Mouse (Mus musculus): ENCODE results near the gene Olfr44. TPM values are rescaled to one million over a fixed set of nuclear protein-coding genes. Genes with fewer than 3 reads are reported as not detected.

Olfr44 gene
- polyA plus RNA-seq (2014; fragmentation: Nextera tagmentation; extraction: Ambion mirVana), result not detected in 2 replicates

- no peak within 1 kb of the TSS for H3K27ac ChIP-seq (ENCODE audit: low read depth, low read length)
- H3K27me3 ChIP-seq (replicated peaks; ENCODE audit: control insufficient read depth, insufficient read depth, low read length), result no peaks in the 10 kb centered on the region
- no peak within 1 kb of the TSS for H3K9ac ChIP-seq (ENCODE audit: low read length)
- H3K4me1 ChIP-seq (ENCODE audit: control insufficient read depth, insufficient read depth, low read length), result no peaks in the 10 kb centered on the region
- no peaks in the 10 kb centered on the region for H3K36me3 ChIP-seq (ENCODE audit: control insufficient read depth, insufficient read depth, low read length)
- no peak for ATAC-seq
- H3K9me3 ChIP-seq (replicated peaks; ENCODE audit: control insufficient read depth, low read length), result no peaks in the 10 kb centered on the region
- no peak within 1 kb of the TSS for H3K4me3 ChIP-seq (ENCODE audit: low read depth, low read length)
- no peak within 1 kb of the TSS for H3K4me2 ChIP-seq (ENCODE audit: low read length)
- WGBS, result 91% methylated on average over 2 of the region's 2 CpGs
- no peak for DNase-seq (ENCODE audit: low spot score)
These were observed at the start of gene Olfr44 for GRCm38 (mm10) chr9:39493895-39494294. Gene Olfr44 (minus strand): TSS chr9:39493995.

GRCm38 (mm10) chr9:39523616-39524285 lies 30.0 kb upstream of the Olfr44 start:
- H3K4me1 ChIP-seq (ENCODE audit: control insufficient read depth, insufficient read depth, low read length), result no peaks in the 10 kb centered on the region
- no peak overlapping the region for H3K4me2 ChIP-seq (ENCODE audit: low read length)
- H3K27ac ChIP-seq (ENCODE audit: low read depth, low read length), result no peak overlapping the region
- ATAC-seq, result no peak
- WGBS, result 81% methylated on average over 1 of the region's 1 CpGs
- H3K36me3 ChIP-seq (ENCODE audit: control insufficient read depth, insufficient read depth, low read length), result no peaks in the 10 kb centered on the region
- peak; percentile 8 for DNase-seq (ENCODE audit: low spot score)
- H3K27me3 ChIP-seq (replicated peaks; ENCODE audit: control insufficient read depth, insufficient read depth, low read length), result no peaks in the 10 kb centered on the region
- no peak overlapping the region for H3K9ac ChIP-seq (ENCODE audit: low read length)
- H3K4me3 ChIP-seq (ENCODE audit: low read depth, low read length), result no peak overlapping the region
- no peaks in the 10 kb centered on the region for H3K9me3 ChIP-seq (replicated peaks; ENCODE audit: control insufficient read depth, low read length)

DNA sequence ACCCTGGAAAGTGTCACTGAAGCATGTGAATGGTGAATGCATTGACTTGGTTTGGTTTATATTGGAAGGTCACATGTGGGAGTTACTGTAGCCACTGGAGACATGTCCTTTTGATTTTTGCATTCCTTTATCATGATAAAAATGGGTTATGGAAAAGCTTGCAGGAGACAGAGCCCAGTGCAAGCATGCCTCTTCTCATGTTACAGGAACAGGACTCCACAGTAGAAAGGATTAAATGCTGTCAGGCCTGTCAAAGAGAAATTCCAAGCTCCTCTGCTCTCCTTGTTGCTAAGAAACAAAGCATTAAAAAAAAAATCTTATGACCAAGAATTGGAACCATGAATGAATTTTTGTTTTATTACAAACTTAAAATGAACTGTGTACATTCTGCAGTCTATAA lies 24.8 kb upstream of the Olfr44 start:
- Histone ChIP-seq H3K4me1 (ENCODE audit: control insufficient read depth, insufficient read depth, low read length) (no peaks in the 10 kb centered on the region), H3K4me3 (ENCODE audit: low read depth, low read length) (no peak overlapping the region), H3K9me3 (replicated peaks; ENCODE audit: control insufficient read depth, low read length) (no peaks in the 10 kb centered on the region), H3K27me3 (replicated peaks; ENCODE audit: control insufficient read depth, insufficient read depth, low read length) (no peaks in the 10 kb centered on the region), H3K27ac (ENCODE audit: low read depth, low read length) (no peak overlapping the region), H3K9ac (ENCODE audit: low read length) (no peak overlapping the region), H3K36me3 (ENCODE audit: control insufficient read depth, insufficient read depth, low read length) (no peaks in the 10 kb centered on the region), H3K4me2 (ENCODE audit: low read length) (no peak overlapping the region)
- ATAC-seq (no peak), DNase-seq (ENCODE audit: low spot score) (no peak)

DNA sequence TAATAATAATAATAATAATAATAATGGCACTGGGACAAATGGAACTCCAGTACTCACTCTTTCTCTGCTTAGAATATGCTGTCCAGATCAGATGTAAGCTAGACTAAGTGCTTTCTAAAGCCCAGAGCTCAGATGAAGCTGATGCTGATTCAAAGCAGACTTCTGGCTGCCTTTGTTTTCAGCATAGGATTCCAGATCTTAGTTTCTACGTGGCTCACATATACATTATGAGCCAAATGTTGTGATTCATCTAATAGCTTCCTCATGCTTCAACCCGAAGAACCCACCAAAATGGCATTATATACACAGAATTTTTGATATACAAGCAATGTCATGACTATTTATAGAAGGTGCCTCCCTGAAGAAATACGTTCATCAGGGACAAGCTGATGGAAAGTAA lies 21.7 kb upstream of the Olfr44 start, which contains the start of gene Olfr957:
Gene Olfr957 (minus strand): TSS at position 279 of the 400 bp plus-strand sequence.
- Histone ChIP-seq H3K9me3 (replicated peaks; ENCODE audit: control insufficient read depth, low read length) (no peaks in the 10 kb centered on the region), H3K27ac (ENCODE audit: low read depth, low read length) (no peak within 1 kb of the TSS), H3K4me3 (ENCODE audit: low read depth, low read length) (no peak within 1 kb of the TSS), H3K27me3 (replicated peaks; ENCODE audit: control insufficient read depth, insufficient read depth, low read length) (no peaks in the 10 kb centered on the region), H3K9ac (ENCODE audit: low read length) (no peak within 1 kb of the TSS), H3K36me3 (ENCODE audit: control insufficient read depth, insufficient read depth, low read length) (no peaks in the 10 kb centered on the region), H3K4me2 (ENCODE audit: low read length) (no peak within 1 kb of the TSS), H3K4me1 (ENCODE audit: control insufficient read depth, insufficient read depth, low read length) (no peaks in the 10 kb centered on the region)
- no peak for ATAC-seq
- 73% methylated on average over 3 of the region's 3 CpGs for WGBS
- no peak for DNase-seq (ENCODE audit: low spot score)

DNA sequence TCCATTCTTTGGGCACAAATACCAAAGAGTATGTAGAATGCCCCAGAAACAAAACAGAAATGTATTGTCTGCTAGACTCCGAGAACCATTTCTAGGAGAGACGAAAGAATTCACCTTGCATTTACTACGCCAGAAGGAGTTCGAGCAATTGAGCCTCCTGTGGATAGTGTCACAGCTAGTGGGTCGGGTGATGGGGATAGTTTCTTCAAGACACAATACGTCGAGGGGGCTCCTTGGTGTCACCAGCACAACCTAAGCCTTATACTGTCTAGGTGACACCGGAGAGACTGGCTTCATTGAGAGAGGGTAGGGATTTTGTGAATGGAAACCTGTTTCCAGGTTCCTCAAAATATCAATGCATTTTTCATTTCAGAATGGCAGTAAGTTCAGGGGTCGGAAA lies 15.6 kb upstream of the Olfr44 start:
- Histone ChIP-seq H3K27ac (ENCODE audit: low read depth, low read length) (no peak overlapping the region), H3K9me3 (replicated peaks; ENCODE audit: control insufficient read depth, low read length) (no peaks in the 10 kb centered on the region), H3K27me3 (replicated peaks; ENCODE audit: control insufficient read depth, insufficient read depth, low read length) (no peaks in the 10 kb centered on the region), H3K4me3 (ENCODE audit: low read depth, low read length) (no peak overlapping the region), H3K36me3 (ENCODE audit: control insufficient read depth, insufficient read depth, low read length) (no peaks in the 10 kb centered on the region), H3K4me2 (ENCODE audit: low read length) (no peak overlapping the region), H3K4me1 (ENCODE audit: control insufficient read depth, insufficient read depth, low read length) (no peaks in the 10 kb centered on the region), H3K9ac (ENCODE audit: low read length) (no peak overlapping the region)
- WGBS, result 82% methylated on average over 9 of the region's 9 CpGs
- no peak for ATAC-seq
- DNase-seq (ENCODE audit: low spot score), result no peak

DNA sequence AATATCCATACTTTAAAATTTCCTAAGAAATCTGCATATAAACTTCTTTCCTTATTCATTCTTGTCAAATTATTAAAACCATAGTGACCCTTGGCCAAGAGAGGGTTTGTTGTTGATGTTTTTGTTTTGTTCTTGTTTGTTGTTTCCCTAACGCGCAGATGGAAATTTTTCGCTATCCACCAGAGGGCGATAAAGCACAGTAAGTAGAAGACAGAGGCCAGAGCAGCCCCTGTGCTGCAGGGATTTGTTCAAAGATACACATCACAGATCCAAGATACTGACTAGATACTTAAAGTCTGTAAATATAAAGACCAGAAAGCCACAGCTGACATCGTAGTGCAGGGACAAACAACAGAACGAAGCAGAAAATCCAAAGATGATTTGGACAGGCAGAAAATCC lies 15.2 kb upstream of the Olfr44 start:
- Histone ChIP-seq H3K9me3 (replicated peaks; ENCODE audit: control insufficient read depth, low read length) (no peaks in the 10 kb centered on the region), H3K4me3 (ENCODE audit: low read depth, low read length) (no peak overlapping the region), H3K9ac (ENCODE audit: low read length) (no peak overlapping the region), H3K36me3 (ENCODE audit: control insufficient read depth, insufficient read depth, low read length) (no peaks in the 10 kb centered on the region), H3K4me1 (ENCODE audit: control insufficient read depth, insufficient read depth, low read length) (no peaks in the 10 kb centered on the region), H3K4me2 (ENCODE audit: low read length) (no peak overlapping the region), H3K27me3 (replicated peaks; ENCODE audit: control insufficient read depth, insufficient read depth, low read length) (no peaks in the 10 kb centered on the region), H3K27ac (ENCODE audit: low read depth, low read length) (no peak overlapping the region)
- peak; percentile 88 for DNase-seq (ENCODE audit: low spot score)
- WGBS, result 12% methylated on average over 6 of the region's 6 CpGs
- peak; percentile 77; the same call in 1 of the 2 replicates for ATAC-seq

GRCm38 (mm10) chr9:39471844-39472243 lies 22.0 kb downstream of the Olfr44 start, which contains the start of gene Olfr955:
Gene Olfr955 (minus strand): TSS chr9:39471944.
- 54% methylated on average over 1 of the region's 1 CpGs for WGBS
- H3K4me1 ChIP-seq (ENCODE audit: control insufficient read depth, insufficient read depth, low read length), result no peaks in the 10 kb centered on the region

DNA sequence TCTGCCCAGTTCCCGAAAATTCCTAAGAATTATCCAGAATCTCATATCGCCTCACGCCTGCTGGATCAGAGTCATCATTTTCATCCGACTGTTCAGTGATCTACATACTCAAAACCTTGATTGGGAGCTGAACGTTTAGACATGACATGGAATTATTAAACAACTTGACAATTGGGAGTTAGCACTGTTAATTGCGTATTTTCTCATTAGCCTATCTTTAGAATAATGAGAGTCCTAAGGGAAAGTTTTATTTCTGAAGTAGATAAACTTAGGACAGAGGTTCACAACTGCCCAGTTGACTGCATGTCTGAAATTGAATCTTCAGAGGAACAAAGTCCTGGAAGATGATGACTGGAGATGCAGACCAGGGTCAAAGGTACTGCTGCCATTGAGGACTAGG lies 37.4 kb downstream of the Olfr44 start, which contains the start of gene Olfr954:
Gene Olfr954 (plus strand): TSS at position 301 of the 400 bp plus-strand sequence.
- no peak within 1 kb of the TSS for H3K4me3 ChIP-seq (ENCODE audit: low read depth, low read length)
- no peaks in the 10 kb centered on the region for H3K27me3 ChIP-seq (replicated peaks; ENCODE audit: control insufficient read depth, insufficient read depth, low read length)
- H3K27ac ChIP-seq (ENCODE audit: low read depth, low read length), result no peak within 1 kb of the TSS
- H3K36me3 ChIP-seq (ENCODE audit: control insufficient read depth, insufficient read depth, low read length), result no peaks in the 10 kb centered on the region
- WGBS, result 87% methylated on average over 6 of the region's 6 CpGs
- H3K9ac ChIP-seq (ENCODE audit: low read length), result no peak within 1 kb of the TSS
- H3K4me2 ChIP-seq (ENCODE audit: low read length), result no peak within 1 kb of the TSS
- H3K9me3 ChIP-seq (replicated peaks; ENCODE audit: control insufficient read depth, low read length), result no peaks in the 10 kb centered on the region
- DNase-seq (ENCODE audit: low spot score), result no peak
- no peaks in the 10 kb centered on the region for H3K4me1 ChIP-seq (ENCODE audit: control insufficient read depth, insufficient read depth, low read length)
- ATAC-seq, result no peak

More at GRCm38 (mm10) chr9:39471844-39472243, 22.0 kb downstream of the Olfr44 start, which contains the start of gene Olfr955:
- Histone ChIP-seq H3K4me3 (ENCODE audit: low read depth, low read length) (no peak within 1 kb of the TSS), H3K27ac (ENCODE audit: low read depth, low read length) (no peak within 1 kb of the TSS), H3K9ac (ENCODE audit: low read length) (no peak within 1 kb of the TSS), H3K36me3 (ENCODE audit: control insufficient read depth, insufficient read depth, low read length) (no peaks in the 10 kb centered on the region), H3K27me3 (replicated peaks; ENCODE audit: control insufficient read depth, insufficient read depth, low read length) (no peaks in the 10 kb centered on the region), H3K9me3 (replicated peaks; ENCODE audit: control insufficient read depth, low read length) (no peaks in the 10 kb centered on the region), H3K4me2 (ENCODE audit: low read length) (no peak within 1 kb of the TSS)
- DNase-seq (ENCODE audit: low spot score), result no peak
- ATAC-seq, result no peak

Measured in forebrain, embryonic 14.5 days (tissue).